Mouse (Mus musculus) MEL (cell line): ENCODE measurements around the gene Aldh3b3. TPM values are rescaled to one million over a fixed set of nuclear protein-coding genes. Genes with fewer than 3 reads are reported as not detected.

Experiments used
- DNase-seq: peaks from one replicate; pipeline ENCODE4 v3.0.0; 2011; ENCODE audit warnings: low read depth, low spot score
- H3K27ac ChIP-seq: 2 replicates; pipeline ENCODE4 v1.5.1; 2012; ENCODE audit warnings: low read depth, mild to moderate bottlenecking, control low read depth, low read length, moderate library complexity; ENCODE audit not compliant: control insufficient read depth
- H3K27me3 ChIP-seq, 2 experiments: fragments of 150-350 bp in 1 of 2; sonication (generic) in 1 of 2; 2 replicates each; pipeline ENCODE4 v1.6.1; 2012; ENCODE audit warnings: low read length in 2 of 2, mild to moderate bottlenecking in 2 of 2, improper control_type of control experiment in 1 of 2, moderate library complexity in 1 of 2; ENCODE audit not compliant: insufficient read depth in 2 of 2, control insufficient read depth in 1 of 2
- H3K36me3 ChIP-seq, 2 experiments: 2 replicates each; pipeline ENCODE4 v1.6.1; 2012 to 2014; ENCODE audit warnings: low read length in 2 of 2, improper control_type of control experiment in 1 of 2, inconsistent platforms in 1 of 2, mild to moderate bottlenecking in 1 of 2; ENCODE audit not compliant: insufficient read depth in 2 of 2, control insufficient read depth in 1 of 2
- H3K4me1 ChIP-seq, 2 experiments: fragments of 150-350 bp in 1 of 2; sonication (generic) in 1 of 2; 2 replicates each; pipeline ENCODE4 v1.6.1; 2012; ENCODE audit warnings: low read length in 2 of 2, improper control_type of control experiment in 1 of 2, mild to moderate bottlenecking in 1 of 2; ENCODE audit not compliant: insufficient read depth in 2 of 2, control insufficient read depth in 1 of 2
- H3K4me3 ChIP-seq, 2 experiments: fragments of 150-350 bp in 1 of 2; sonication (generic) in 1 of 2; 2 replicates each; pipeline ENCODE4 v1.5.1; 2012; ENCODE audit warnings: low read depth in 2 of 2, low read length in 2 of 2, mild to moderate bottlenecking in 2 of 2, moderate library complexity in 2 of 2, control low read depth in 1 of 2, improper control_type of control experiment in 1 of 2; ENCODE audit not compliant: control insufficient read depth in 1 of 2, insufficient read depth in 1 of 2
- H3K79me2 ChIP-seq: 2 replicates; pipeline ENCODE4 v1.6.1; 2012; ENCODE audit warnings: mild to moderate bottlenecking, low read length, moderate library complexity; ENCODE audit not compliant: control insufficient read depth, poor library complexity, insufficient read depth
- H3K9ac ChIP-seq: 2 replicates; pipeline ENCODE4 v1.6.1; 2012; ENCODE audit warnings: low read depth, mild to moderate bottlenecking, control low read depth, low read length, moderate library complexity; ENCODE audit not compliant: control insufficient read depth, poor library complexity, severe bottlenecking
- H3K9me3 ChIP-seq: fragments of 150-350 bp; sonication (generic); replicated peaks from 2 replicates; pipeline ENCODE4 v1.6.1; 2012; ENCODE audit warnings: mild to moderate bottlenecking, low read length, improper control_type of control experiment, moderate library complexity; ENCODE audit not compliant: insufficient read depth
- HCFC1 ChIP-seq: IDR thresholded peaks from 2 replicates; pipeline ENCODE4 v1.6.1; 2012; ENCODE audit warnings: low read depth, mild to moderate bottlenecking, inconsistent platforms, low read length, improper control_type of control experiment, moderate library complexity
- KAT2A ChIP-seq: conservative IDR thresholded peaks from 2 replicates; pipeline ENCODE4 v1.6.1; 2012; ENCODE audit warnings: low read depth, low read length, improper control_type of control experiment, inconsistent platforms
- RCOR1 ChIP-seq: IDR thresholded peaks from 2 replicates; pipeline ENCODE4 v1.6.1; 2012; ENCODE audit warnings: low read depth, mild to moderate bottlenecking, inconsistent platforms, low read length, improper control_type of control experiment
- SMC3 ChIP-seq: IDR thresholded peaks from 2 replicates; pipeline ENCODE4 v1.6.1; 2011; ENCODE audit warnings: low read depth, low read length, improper control_type of control experiment
- USF1 ChIP-seq: IDR thresholded peaks from 2 replicates; pipeline ENCODE4 v1.6.1; 2014; ENCODE audit warnings: low read depth, mild to moderate bottlenecking, inconsistent platforms, low read length, improper control_type of control experiment, moderate library complexity
- polyA plus RNA-seq, 2 experiments: library from polyadenylated mRNA; stranded (reverse) in 1 of 2; unstranded in 1 of 2; fragments of >175 nt in 1 of 2; fragments of >200 nt in 1 of 2; gene quantifications; 2 replicates each; pipeline versions ENCODE4 v1.2.1 to v1.2.4; 2012; ENCODE audit warnings: low replicate concordance in 2 of 2, low read depth in 1 of 2; ENCODE audit not compliant: insufficient read length in 2 of 2, insufficient read depth in 1 of 2, missing spikeins in 1 of 2
- total RNA-seq: library from RNA; depleted of rRNA; stranded (reverse); fragments of 300-350 nt; gene quantifications from 2 replicates; pipeline ENCODE4 v1.2.3, GENCODE M21; 2012

Gene Aldh3b3
- total and polyA plus RNA-seq, 3 experiments, result not detected

- no peak for TF ChIP-seq KAT2A
- TF ChIP-seq USF1, result no peak
- Histone ChIP-seq H3K27ac (no peak overlapping the region), H3K9ac (no peak overlapping the region), H3K36me3 (peaks cover 0 to 2% of the 10 kb centered on the region in 2 experiments; a peak in 1 of 4 replicates), H3K4me1 (peaks cover 0 to 22% of the 10 kb centered on the region in 2 experiments; a peak in 2 of 4 replicates), H3K4me3 (no peak overlapping the region), H3K9me3 (no peaks in the 10 kb centered on the region), H3K27me3 (no peaks in the 10 kb centered on the region; a peak in 1 of 4 replicates), H3K79me2 (no peaks in the 10 kb centered on the region)
- DNase-seq, result no peak
Measured at GRCm38 (mm10) chr19:3927989-3928388, 30.5 kb upstream of the Aldh3b3 start.

GRCm38 (mm10) chr19:3928779-3929178, 29.7 kb upstream of the Aldh3b3 start:
- H3K4me1 ChIP-seq, result peaks cover 0 to 18% of the 10 kb centered on the region in 2 experiments; a peak in 2 of 4 replicates
- no peaks in the 10 kb centered on the region for H3K9me3 ChIP-seq
- no peak overlapping the region for H3K27ac ChIP-seq
- H3K79me2 ChIP-seq, result no peaks in the 10 kb centered on the region
- no peak overlapping the region for H3K9ac ChIP-seq
- TF ChIP-seq RCOR1, result no peak
- no peak for TF ChIP-seq KAT2A
- H3K36me3 ChIP-seq, result peaks cover 0 to 2% of the 10 kb centered on the region in 2 experiments; a peak in 1 of 4 replicates
- no peaks in the 10 kb centered on the region; a peak in 1 of 4 replicates for H3K27me3 ChIP-seq
- no peak for DNase-seq
- no peak overlapping the region for H3K4me3 ChIP-seq

GRCm38 (mm10) chr19:3929211-3929941, 29.1 kb upstream of the Aldh3b3 start, which contains the start of gene Aldh3b1:
Gene Aldh3b1 (minus strand): TSS chr19:3929808.
- Histone ChIP-seq H3K36me3 (peaks cover 0 to 2% of the 10 kb centered on the region in 2 experiments; a peak in 1 of 4 replicates), H3K27me3 (no peaks in the 10 kb centered on the region; a peak in 1 of 4 replicates), H3K9me3 (no peaks in the 10 kb centered on the region), H3K4me3 (no peak within 1 kb of the TSS), H3K9ac (no peak within 1 kb of the TSS), H3K27ac (no peak within 1 kb of the TSS), H3K79me2 (no peaks in the 10 kb centered on the region), H3K4me1 (peaks cover 0 to 18% of the 10 kb centered on the region in 2 experiments; a peak in 2 of 4 replicates)
- DNase-seq, result peak; percentile 60
- TF ChIP-seq HCFC1 (no peak), SMC3 (no peak), RCOR1 (peak; percentile 95)
